Mouse (Mus musculus) cerebellum, postnatal 14 days (tissue): Measurements from ENCODE around the gene Kmt2b.

Source experiments
- DNase-seq, 2 experiments: peaks; one replicate each; pipeline ENCODE4 v3.0.0; 2021; ENCODE audit warnings: mixed read lengths in 2 of 2

Kmt2b gene

GRCm38 (mm10) chr7:30563906-30564280 lies 24.6 kb downstream of the Kmt2b start:
- no peak for DNase-seq

DNA sequence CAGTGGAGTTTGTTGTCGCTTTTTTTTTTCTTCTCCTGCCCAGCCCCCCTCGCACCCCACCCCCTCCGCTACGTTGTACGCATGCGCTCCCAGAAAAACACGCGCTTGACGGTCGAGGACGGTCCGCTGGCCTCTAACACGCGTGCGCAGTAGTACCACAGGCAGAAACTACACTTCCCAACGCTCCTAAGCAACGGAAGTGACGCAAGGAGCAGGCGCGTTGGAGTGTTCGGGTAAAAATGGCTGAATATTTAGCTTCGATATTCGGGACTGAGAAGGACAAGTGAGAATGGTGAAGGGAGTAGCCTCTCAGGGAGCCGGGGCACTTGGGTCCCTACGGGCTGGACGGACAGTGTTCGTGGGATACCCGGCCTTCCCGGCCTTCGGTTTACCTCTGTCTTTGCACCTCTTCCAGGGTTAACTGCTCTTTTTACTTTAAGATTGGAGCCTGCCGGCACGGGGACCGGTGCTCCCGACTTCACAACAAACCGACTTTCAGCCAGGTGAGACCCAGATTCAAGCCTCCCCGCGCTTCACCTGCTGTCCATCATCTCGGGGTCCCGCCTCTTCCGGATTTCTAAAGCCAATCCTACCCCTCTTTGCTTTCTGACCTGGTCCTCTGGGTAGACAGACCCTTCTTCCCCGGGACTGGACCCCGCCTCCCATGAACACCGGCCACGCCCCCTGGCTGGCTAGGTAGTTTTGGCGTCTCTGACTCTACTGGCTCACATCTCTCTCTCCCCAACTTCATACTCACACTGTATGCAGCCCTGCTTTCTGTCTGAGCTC lies 25.2 kb downstream of the Kmt2b start, which contains the start of the genes U2af1l4, Gm49396 and Psenen:
U2af1l4 (plus strand) TSS at position 185 of the 789 bp plus-strand sequence.
Gm49396 (plus strand) TSS at position 228 of the 789 bp plus-strand sequence.
Psenen (minus strand) TSS at position 511 of the 789 bp plus-strand sequence.
- peak; percentile 97 to 98 for DNase-seq

- DNase-seq: no peak
These were observed 25.9 kb downstream of the Kmt2b start for GRCm38 (mm10) chr7:30562526-30563116.

- no peak for DNase-seq
These were observed 28.2 kb downstream of the Kmt2b start for GRCm38 (mm10) chr7:30560296-30560695.

DNA sequence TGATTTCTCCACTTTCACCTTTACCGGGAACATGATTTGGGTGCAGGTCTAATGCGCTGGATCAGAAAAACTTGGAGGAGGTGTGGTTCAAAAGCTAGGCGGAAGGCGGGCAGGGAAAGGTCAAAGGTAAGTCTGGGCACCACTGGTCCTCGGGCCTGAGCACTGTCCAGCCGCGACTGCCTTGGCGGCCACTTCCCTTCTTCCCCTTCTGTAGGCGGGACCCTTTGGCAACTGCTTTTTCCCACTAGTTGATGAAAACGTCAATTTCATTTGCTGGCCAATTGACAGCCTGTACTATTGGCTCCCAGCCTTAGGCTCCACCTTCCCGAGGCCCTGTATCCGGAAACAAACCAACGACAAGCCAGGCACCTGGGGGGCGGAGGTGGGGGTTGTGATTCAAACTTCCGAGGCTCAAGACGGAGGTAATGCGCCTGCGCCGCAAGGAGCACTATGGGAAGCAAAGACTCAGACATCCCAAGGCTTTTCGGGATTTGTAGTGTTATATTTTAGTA lies 29.0 kb downstream of the Kmt2b start, which contains the start of gene Lin37:
Lin37 (minus strand) TSS at position 396 of the 512 bp plus-strand sequence.
- peak; percentile 99 for DNase-seq

GRCm38 (mm10) chr7:30558656-30559442 lies 29.7 kb downstream of the Kmt2b start:
- no peak for DNase-seq

DNA sequence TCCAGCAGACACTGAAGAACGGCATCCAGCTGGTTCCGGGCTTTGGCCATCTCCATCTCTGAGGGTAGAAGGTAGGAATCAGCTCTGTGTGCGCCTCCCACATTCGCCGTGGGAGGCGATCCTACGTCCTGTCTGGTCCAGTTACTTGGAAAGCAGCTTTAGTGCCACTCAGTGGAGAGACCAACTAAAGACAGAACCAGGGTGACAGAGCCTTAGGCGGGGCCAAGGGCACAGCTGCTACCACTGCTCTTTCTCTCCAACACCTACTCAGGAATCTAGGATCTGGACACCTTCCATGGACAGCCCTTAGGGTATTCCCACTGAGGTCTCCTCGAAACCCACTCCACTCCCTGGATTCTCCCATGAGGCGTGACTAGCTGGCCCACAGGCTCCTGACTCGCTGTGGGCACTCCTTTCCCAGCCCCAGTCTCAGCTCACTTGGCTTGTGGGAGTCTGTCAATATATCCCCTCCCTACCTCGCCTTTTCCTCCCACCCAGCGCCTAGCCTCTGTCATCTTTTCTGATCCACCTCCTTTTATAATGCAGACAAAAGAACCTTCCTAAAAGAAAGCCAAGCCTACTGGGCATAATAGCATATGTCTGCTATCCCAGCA lies 30.5 kb downstream of the Kmt2b start:
- no peak for DNase-seq

DNA sequence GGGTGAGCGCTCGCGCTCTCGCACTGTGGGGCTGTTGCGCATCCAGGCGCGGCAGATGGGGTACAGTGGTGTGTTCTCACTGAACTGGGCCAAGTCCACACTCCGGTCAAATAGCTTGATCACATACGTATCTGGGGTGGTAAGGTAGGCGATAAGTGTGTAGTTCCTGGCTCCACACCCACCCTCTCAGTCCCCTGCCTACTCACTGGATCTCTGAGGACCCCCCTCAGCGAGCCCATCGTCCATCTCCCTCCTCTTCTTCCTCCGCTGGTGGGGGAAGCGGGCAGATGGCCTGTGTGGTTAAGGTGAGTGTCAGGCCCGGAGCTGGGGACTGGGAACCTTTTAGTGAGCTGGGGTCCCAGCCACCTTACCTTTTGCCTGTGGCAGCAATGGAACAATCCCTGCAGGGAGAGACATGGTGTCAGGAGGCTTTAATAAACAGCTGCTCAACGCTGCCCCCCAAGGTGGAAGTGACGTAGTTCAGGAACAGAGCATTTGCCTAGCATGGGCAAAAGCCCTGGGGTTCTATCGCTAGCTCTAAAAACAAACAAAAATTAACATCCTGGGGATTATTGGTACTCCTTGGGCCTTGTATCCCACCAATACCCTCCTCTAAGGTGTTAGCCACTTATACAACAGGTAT lies 31.5 kb downstream of the Kmt2b start:
- peak in 1 of 2 experiments; percentile 59 for DNase-seq

- DNase-seq: no peak
These were observed 34.5 kb downstream of the Kmt2b start for GRCm38 (mm10) chr7:30553810-30554584.

DNA sequence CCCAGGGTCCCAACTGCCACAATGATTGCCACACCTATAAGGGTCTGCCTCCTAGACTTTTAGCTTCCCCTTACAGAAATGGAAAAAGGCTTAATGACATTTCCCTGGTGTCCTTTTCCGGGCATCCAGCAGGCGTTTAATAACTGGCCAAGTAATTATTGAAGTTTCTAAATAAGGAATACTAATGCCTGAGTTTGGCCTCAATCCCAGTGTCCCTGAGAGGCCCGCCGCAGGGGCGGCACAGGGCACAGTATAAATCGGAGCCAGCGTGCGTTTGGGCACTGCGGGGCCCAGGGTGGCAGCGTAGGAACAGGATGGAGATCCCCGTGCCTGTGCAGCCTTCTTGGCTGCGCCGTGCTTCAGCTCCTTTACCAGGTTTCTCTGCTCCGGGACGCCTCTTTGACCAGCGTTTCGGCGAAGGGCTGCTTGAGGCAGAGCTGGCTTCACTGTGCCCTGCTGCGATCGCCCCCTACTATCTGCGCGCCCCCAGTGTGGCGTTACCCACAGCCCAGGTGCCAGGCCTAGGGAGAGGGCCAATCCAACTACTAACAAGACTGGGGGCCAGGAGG lies 35.4 kb downstream of the Kmt2b start:
- DNase-seq: peak; percentile 69 to 76

DNA sequence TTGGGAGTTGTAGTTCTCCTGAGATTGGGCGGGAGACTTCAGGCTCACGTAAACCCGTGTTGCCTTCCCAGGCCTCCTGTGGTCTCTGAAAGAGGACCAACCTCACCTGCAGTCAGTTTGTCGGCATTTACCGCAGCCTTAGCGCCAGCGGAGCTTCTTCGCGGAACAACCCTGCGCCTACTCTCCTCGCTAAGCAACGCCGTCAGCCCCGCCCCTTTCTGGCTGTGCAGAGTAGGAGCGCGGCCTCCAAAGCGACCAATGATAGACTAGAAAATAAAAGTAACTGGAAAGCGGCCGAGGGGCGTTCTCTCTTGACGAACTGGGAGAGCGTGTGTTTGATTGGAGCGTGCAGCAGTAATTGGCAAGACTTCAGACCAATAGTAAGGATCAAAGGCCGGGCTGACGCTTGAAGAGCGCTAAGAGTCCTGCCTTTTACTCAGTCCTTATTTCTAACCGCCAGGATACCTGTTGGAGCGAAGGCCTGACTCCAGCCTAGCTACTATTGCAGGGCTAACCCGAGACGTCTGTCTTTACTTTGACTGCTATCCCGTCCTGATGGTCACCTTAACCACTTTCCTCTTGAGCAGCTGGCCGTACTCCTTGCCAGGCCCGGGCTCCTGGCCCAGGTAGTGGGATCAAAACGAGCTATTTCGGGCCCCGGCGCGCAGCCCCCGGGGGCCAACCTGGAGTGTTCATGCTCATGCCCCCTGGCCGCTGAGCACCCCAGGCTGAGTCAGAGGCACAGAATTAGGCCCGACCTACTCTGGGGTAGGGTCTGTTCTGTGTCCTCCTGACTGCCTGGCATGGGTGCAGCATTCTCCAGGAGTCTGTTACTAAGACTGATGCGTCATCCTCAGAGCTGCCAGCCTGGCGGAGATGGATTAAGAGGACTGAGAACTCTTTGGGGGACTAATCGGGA lies 36.2 kb downstream of the Kmt2b start, which contains the start of the genes Hspb6 and Proser3:
Hspb6 (plus strand) TSS at position 77 of the 919 bp plus-strand sequence.
Proser3 (minus strand) TSS at position 198 of the 919 bp plus-strand sequence.
- DNase-seq: peak; percentile 98 to 99

DNA sequence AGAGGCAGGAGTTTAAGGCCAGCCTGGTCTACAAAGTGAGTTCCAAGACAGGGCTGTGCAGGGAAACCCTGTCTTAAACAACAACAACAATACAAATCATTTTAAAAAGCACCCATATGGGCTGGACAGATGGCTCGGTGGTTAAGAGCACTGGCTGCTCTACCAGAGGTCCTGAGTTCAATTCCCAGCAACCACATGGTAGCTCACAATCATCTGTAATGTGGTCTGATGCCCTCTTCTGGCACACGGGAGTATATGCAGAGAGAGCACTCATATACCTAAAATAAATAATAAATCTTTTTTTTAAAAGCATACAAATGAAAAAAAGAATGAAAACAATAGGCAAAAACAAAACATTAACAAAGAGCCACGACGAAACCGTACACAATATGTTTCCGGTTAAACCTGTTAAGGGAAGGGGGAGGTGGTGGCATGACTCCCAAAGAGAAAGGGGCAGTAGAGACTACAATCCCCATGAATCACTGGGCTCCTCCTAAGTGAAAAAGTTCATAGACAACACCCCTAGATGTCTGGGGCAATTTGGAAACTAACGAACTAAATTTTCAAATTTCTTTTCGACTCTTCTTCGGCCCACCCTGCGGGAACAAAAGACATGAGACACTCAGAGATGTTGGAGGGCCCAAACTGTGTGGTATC lies 37.0 kb downstream of the Kmt2b start:
- DNase-seq: peak in 1 of 2 experiments; percentile 72

- DNase-seq: no peak
These were observed 37.9 kb downstream of the Kmt2b start for GRCm38 (mm10) chr7:30550603-30551002.

DNA sequence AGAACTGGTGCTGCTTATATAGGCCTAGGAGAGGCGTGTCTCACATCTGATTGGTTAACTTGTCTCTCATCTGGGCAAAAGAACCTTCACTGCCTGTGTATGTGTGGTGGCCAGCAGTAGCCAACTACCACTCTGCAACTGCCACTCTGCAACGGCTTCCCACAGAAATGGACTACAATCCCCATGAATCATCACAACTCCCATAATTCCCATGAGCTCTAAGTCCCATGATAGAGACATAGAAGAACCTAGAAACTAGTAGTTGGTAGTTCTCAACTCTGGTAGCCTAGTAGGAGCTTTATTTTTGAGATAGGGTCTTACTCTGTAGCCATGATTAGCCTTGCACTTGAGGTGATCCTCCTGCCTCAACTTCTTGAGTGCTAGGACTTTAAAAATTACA lies 38.6 kb downstream of the Kmt2b start:
- DNase-seq: no peak

- no peak for DNase-seq
These were observed 44.2 kb downstream of the Kmt2b start for GRCm38 (mm10) chr7:30544327-30544726.

GRCm38 (mm10) chr7:30540572-30540971 lies 48.0 kb downstream of the Kmt2b start:
- no peak for DNase-seq

DNA sequence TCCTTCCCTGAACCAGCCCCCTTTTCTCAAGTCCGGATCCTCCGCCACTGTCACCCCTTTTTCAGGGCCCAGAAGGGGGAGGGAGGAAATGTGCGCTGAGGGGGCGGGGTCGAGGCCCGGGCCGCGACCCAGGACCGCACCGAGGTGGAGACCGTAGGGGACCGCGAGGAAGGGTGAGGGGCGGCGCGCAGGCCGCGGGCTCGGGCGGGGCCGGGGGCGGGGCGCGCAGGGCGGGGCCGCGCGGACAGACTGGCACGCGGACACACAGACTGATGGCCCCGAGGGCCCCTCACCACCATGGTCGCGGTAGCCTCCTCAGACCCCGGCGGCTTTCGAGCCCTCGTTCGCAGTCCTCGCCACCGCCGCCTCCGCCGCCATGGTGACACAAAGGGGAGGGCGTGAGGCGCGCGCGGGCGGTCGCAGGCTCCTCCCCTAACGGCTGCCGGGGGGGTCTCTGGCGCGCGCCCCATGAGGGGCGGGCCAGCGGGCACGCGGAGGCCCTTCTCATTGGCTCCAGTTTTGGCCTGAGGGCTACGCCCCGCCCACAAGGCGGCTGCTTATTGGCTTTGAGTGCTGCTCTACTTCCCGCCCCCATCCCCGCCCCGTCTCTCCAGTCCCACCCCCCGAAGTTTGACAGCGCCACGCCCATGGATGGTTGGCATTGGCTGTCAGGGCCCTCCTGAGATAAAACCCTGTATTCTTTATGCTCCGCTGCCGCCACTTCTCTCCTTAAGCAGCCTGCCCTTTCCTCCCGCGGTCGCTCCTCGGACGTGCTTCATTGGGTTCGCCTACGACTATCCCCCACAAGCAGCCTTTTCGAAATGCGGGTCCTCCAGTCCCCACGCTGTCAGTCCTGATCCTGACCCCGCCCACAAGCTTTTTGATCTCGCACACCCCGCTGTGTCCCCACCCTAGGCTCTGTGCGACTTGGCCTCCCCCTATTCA lies 53.6 kb downstream of the Kmt2b start, which contains the start of gene Arhgap33:
Arhgap33 (minus strand) TSS at position 428 of the 945 bp plus-strand sequence.
- peak; percentile 98 to 99 for DNase-seq
